Mouse (Mus musculus) megakaryocyte-erythroid progenitor cell, adult 5-6 weeks (primary cell): ENCODE data around the gene Iqcf6. TPM values are rescaled to one million over a fixed set of nuclear protein-coding genes. Genes with fewer than 3 reads are reported as not detected.
"Not testable (repeated sequence)": the region's sequence is repeated elsewhere in the genome, so short reads cannot be mapped to it uniquely, and the experiment has no call there.

Experiments
- ATAC-seq: replicated peaks from 2 replicates; pipeline ENCODE4 v1.8.0; 2016; ENCODE audit warnings: mild to moderate bottlenecking, inconsistent platforms; ENCODE audit not compliant: severe bottlenecking, poor library complexity, low FRiP score, low TSS enrichment
- total RNA-seq, 2 experiments: library from RNA; stranded (forward) in 1 of 2; stranded (reverse) in 1 of 2; fragments of 200-1000, 215-1000 nt in 1 of 2; fragments of >200 nt in 1 of 2; fragmentation: Nextera tagmentation in 1 of 2; gene quantifications; 2 replicates each; pipeline ENCODE4 v1.2.3; 2014 to 2017

Gene Iqcf6
- not detected in 2 replicates for total RNA-seq (2014; fragmentation: Nextera tagmentation)
- not detected in 2 replicates for total RNA-seq (2017)

GRCm38 (mm10) chr9:106626282-106626681 lies at the start of gene Iqcf6:
TSS of gene Iqcf6 (plus strand) at chr9:106626582.
- ATAC-seq = no peak

- ATAC-seq = no peak
Measured at GRCm38 (mm10) chr9:106580016-106580415, 46.4 kb upstream of the Iqcf6 start.

- ATAC-seq = no peak
Measured at GRCm38 (mm10) chr9:106582552-106582951, 43.8 kb upstream of the Iqcf6 start.

GRCm38 (mm10) chr9:106592158-106592557 lies 34.2 kb upstream of the Iqcf6 start:
- ATAC-seq = no peak

- not testable (repeated sequence) for ATAC-seq
Measured at GRCm38 (mm10) chr9:106595402-106595801, 31.0 kb upstream of the Iqcf6 start.

- no peak for ATAC-seq
Measured at GRCm38 (mm10) chr9:106595836-106596235, 30.5 kb upstream of the Iqcf6 start.

GRCm38 (mm10) chr9:106598466-106598865 lies 27.9 kb upstream of the Iqcf6 start:
- no peak for ATAC-seq

- no peak for ATAC-seq
Measured at GRCm38 (mm10) chr9:106600546-106600945, 25.8 kb upstream of the Iqcf6 start.

GRCm38 (mm10) chr9:106610727-106611126 lies 15.7 kb upstream of the Iqcf6 start:
- ATAC-seq = no peak

GRCm38 (mm10) chr9:106613951-106614350 lies 12.4 kb upstream of the Iqcf6 start:
- ATAC-seq = no peak

GRCm38 (mm10) chr9:106614616-106615015 lies 11.8 kb upstream of the Iqcf6 start:
- no peak for ATAC-seq

- ATAC-seq = no peak
Measured at GRCm38 (mm10) chr9:106616306-106616705, 10.1 kb upstream of the Iqcf6 start.

- no peak for ATAC-seq
Measured at GRCm38 (mm10) chr9:106617496-106617895, 8.9 kb upstream of the Iqcf6 start.

- ATAC-seq = 0 out of 2 replicates have a peak, but pooled peaks have one; percentile 12
Measured at GRCm38 (mm10) chr9:106627796-106628195, 1.4 kb downstream of the Iqcf6 start.

- no peak for ATAC-seq
Measured at GRCm38 (mm10) chr9:106632185-106632584, 5.8 kb downstream of the Iqcf6 start.

- ATAC-seq = no peak
Measured at GRCm38 (mm10) chr9:106638154-106638553, 11.8 kb downstream of the Iqcf6 start.

GRCm38 (mm10) chr9:106641346-106641745 lies 15.0 kb downstream of the Iqcf6 start:
- ATAC-seq = no peak

GRCm38 (mm10) chr9:106643128-106643527 lies 16.7 kb downstream of the Iqcf6 start:
- ATAC-seq = peak; percentile 91

- peak; percentile 56 for ATAC-seq
Measured at GRCm38 (mm10) chr9:106643787-106644186, 17.4 kb downstream of the Iqcf6 start.

- ATAC-seq = no peak
Measured at GRCm38 (mm10) chr9:106645684-106646271, 19.4 kb downstream of the Iqcf6 start.

GRCm38 (mm10) chr9:106647226-106647625 lies 20.8 kb downstream of the Iqcf6 start:
- ATAC-seq = no peak

GRCm38 (mm10) chr9:106652720-106653119 lies 26.3 kb downstream of the Iqcf6 start:
- no peak for ATAC-seq
